Mouse (Mus musculus): Measurements from ENCODE around the gene Btf3.

- peak; percentile 82 for TF ChIP-seq CTCF (IDR thresholded peaks at IDR 0.05)
- TF ChIP-seq EP300 (IDR thresholded peaks at IDR 0.05) = no peak
Observed at GRCm38 (mm10) chr13:98298833-98299758, 17.7 kb downstream of the Btf3 start.

All from lung, postnatal 0 days (tissue).